Mouse (Mus musculus) left cerebral cortex, adult 9 months (tissue): ENCODE data around the gene Ppp6r1.
"Not testable (repeated sequence)": the region's sequence is repeated elsewhere in the genome, so short reads cannot be mapped to it uniquely, and the experiment has no call there.

Experiments
- DNase-seq, 2 experiments: peaks; one replicate each; pipeline ENCODE4 v3.0.0; 2022; ENCODE audit warnings: low spot score in 2 of 2

Gene Ppp6r1

DNA sequence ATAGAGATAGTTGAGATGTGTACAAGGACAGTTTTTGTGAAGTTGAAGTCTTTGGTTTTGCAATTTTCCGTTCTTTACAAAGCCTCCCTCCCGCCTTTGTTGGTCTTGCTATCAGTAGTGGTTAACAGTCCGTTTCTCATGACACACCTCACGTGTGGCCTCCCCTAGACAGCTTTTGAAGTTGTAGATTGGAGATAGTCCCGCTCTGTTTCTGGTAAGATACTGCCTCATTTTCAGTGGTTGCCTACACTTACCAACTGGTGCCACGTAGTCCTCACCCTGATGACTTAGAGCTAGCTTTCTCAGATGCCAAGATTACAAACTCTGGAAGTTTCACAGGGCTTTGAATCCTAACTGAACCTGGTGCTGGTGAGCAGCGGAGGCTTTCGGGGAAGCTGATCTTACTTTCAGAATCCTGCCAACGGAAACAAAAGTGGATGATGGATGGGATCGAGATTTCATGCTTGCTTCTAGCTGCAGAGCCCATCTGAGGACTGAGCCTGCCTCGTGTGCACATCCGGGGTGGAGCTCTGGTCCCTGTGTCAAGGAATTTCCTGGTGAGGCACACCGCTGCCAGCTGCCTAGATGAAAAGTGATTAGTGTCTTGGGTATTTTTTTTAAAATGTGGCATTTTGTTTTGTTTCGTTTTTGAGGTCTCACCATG is 44.9 kb downstream of the Ppp6r1 start:
- DNase-seq: no peak

DNA sequence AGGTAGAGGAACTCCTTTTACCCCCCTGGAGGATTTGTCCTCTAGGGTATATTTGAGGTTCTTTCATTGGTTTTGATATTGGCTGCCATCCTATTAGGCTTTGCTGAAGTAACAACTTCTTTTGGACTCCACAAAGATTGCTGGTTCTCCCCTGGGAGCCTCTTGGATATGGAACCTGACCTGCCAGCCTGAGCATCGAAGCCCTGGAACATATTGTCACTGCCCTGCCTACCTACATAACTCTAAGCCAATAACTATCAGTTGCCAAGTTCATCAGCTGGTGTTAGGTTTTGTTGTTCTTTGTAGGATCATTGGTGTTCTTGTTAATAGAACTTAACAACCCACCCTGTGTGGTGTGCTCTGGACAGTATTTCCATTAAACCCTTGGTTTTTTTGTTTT is 45.9 kb downstream of the Ppp6r1 start:
- no peak for DNase-seq

DNA sequence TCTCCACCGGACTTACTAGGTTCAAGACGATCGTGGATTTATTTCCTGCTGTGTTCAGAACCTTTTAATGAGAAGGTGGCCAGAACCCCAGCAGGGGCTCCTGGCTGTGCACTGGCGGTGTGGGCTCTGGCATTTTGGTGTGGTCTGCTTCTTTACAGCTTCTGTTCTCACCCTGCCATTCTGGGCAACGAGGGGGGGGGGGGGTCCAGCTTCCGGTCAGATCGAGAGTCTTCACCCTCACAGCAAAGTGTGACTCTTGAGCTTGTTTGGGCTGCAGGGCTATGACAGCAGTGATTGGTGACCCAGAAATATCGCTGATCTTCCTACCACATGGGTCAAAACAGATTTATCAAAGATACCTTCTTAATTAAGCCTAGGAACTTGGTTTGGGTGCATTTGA is 46.4 kb downstream of the Ppp6r1 start:
- no peak for DNase-seq

DNA sequence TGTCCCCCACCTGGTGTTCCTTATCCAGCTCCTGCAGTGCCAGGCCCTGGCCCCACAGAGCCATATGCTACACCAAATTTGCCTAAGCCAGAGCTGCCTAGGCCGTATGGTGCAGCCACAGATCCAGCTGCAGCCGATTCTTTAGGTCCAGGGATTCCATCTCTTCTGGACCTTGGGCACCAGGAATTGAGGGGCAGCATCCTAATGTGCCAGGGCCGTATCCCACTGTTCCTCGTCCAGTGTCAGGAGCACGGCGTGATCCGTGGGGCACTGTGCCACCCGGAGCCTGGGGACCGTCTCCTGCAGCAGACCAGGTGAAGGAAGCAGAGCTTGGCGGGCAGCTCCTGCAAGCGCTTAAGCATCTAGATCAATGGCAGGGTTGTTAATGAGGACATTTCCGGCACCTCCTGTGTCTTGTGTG is 46.9 kb downstream of the Ppp6r1 start:
- DNase-seq: no peak

DNA sequence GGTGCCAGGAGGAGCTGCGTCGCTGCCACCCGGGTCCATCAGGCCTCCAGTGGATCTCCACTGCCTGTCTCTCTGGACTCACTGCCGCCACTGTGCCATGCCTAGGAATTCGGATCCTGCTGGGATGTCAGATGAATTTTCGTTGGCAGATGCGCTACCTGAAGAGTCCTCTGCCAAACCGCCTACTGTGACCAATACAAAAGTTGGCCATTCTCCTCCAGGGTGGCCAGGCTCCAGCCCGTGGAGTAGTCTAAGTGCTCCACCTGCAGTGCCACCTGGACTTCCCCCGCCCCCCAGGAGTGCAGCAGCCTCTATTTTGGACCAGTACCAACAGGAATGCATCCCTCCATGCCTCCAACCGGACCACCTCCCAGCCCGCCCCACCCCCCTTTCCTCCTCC is 47.3 kb downstream of the Ppp6r1 start:
- DNase-seq: no peak

DNA sequence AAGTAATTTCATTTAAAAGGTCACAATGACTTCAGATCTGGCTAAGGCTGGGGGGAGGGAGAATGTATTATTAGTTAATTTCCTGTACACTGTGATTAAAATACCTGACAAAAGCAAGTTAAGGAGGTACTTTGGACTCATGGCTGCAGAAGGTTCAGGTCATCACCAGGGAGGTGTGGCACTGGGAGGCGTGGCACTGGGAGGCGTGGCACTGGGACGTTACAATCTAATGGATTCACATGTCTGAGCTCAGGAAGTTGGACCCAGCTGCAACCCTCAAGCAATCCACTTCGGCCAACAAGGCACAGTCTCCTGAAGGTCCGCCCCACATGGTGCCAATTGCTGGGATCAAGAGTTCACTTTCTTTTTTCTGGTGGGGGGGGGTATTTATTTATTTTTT is 50.8 kb downstream of the Ppp6r1 start:
- no peak for DNase-seq

DNA sequence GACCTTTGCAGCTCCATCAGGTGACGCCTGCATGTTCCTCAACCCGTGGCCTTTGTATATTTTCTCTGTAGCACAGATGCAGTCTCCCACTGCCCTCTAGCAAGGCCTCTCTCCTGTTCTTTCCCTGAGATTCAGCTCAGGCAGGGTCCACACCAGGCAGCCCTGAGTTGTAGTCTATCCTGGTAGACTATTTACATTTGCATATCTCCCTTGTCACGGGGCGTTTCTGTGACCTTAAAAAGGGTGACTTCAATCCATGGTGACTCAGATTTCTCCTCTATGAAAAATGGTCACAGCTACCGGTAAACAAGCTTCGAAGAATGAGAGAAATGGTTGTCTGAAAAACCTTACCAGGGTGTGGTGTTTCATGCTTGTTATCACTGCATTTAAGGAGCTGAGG is 54.9 kb downstream of the Ppp6r1 start, which contains the start of gene Ptprh:
Gene Ptprh (minus strand): TSS at position 169 of the 400 bp plus-strand sequence.
- DNase-seq: no peak

DNA sequence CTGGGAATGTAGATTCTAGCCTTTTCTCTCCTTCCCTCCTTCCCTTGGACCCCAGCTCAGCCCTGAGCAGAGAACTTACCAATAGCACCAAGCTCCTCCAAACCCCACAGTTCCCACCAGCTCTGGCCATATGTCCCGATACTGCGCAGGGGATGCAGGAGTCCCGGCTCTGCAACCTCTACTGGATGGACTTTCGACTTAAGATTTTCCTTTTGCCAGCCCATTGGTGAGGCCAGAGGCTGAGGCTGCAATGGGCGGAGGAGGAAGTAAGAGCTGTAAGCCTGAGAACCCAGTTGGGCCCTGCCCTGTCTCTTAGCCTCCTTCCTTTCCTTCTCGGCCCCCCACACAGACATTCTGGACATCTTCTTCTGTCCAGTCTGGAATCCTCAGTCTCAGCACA is 55.9 kb downstream of the Ppp6r1 start:
- no peak for DNase-seq

DNA sequence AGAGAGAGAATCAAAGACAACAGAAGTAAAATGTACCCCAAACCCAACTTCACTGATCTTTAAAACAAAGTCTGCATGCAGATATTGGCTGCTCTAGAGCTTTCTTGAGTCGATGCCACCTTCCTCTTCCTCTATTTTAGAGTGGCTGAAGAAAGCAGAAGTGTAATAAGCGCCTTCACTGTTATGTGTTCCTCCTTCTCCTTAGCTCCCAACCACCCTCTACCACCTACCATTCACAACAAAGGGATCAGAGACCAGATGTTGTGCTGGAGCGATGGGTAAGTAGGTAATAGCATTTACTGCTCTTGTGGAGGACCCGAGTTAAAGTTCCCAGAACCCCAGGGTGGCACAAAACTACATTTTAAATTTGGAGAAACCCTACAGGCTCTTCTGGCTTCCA is 61.8 kb downstream of the Ppp6r1 start:
- not testable (repeated sequence) for DNase-seq
